Mouse (Mus musculus) natural killer cell, adult 2 months (primary cell): Measurements from ENCODE around the gene Hoxc11.
A peak's percentile ranks its signal among the peaks of the same experiment; 100 is the strongest.

ENCODE experiments used
- DNase-seq, 2 experiments: peaks; one replicate each; pipeline ENCODE4 v3.0.0; 2022; ENCODE audit warnings: low spot score in 2 of 2

Hoxc11 gene

GRCm38 (mm10) chr15:102981379-102982288 lies 27.4 kb downstream of the Hoxc11 start:
- no peak for DNase-seq

- DNase-seq = no peak
These were observed 29.5 kb downstream of the Hoxc11 start for GRCm38 (mm10) chr15:102983716-102984115.

- DNase-seq = no peak
These were observed 30.3 kb downstream of the Hoxc11 start for GRCm38 (mm10) chr15:102984521-102984920.

GRCm38 (mm10) chr15:102984925-102985324 lies 30.7 kb downstream of the Hoxc11 start:
- DNase-seq = no peak

- peak; percentile 79 to 84 for DNase-seq
These were observed 33.1 kb downstream of the Hoxc11 start for GRCm38 (mm10) chr15:102987124-102987833.

- no peak for DNase-seq
These were observed 33.9 kb downstream of the Hoxc11 start for GRCm38 (mm10) chr15:102988078-102988477.

- no peak for DNase-seq
These were observed 36.5 kb downstream of the Hoxc11 start, which contains the start of gene Hoxc8 for GRCm38 (mm10) chr15:102990461-102991397. Gene Hoxc8 (plus strand): TSS chr15:102990607.

- no peak for DNase-seq
These were observed 37.6 kb downstream of the Hoxc11 start for GRCm38 (mm10) chr15:102991782-102992181.

GRCm38 (mm10) chr15:102992206-102992605 lies 38.0 kb downstream of the Hoxc11 start:
- DNase-seq = no peak

GRCm38 (mm10) chr15:102992863-102993262 lies 38.6 kb downstream of the Hoxc11 start:
- DNase-seq = no peak

- DNase-seq = no peak
These were observed 42.3 kb downstream of the Hoxc11 start for GRCm38 (mm10) chr15:102996548-102996947.

GRCm38 (mm10) chr15:102997431-102997830 lies 43.2 kb downstream of the Hoxc11 start:
- no peak for DNase-seq

GRCm38 (mm10) chr15:102997939-102998355 lies 43.7 kb downstream of the Hoxc11 start, which contains the start of gene Hoxc6:
Gene Hoxc6 (plus strand): TSS chr15:102998257.
- DNase-seq = no peak

GRCm38 (mm10) chr15:102998608-102999182 lies 44.5 kb downstream of the Hoxc11 start:
- DNase-seq = no peak

- peak; percentile 68 to 69 for DNase-seq
These were observed 45.1 kb downstream of the Hoxc11 start for GRCm38 (mm10) chr15:102999183-102999831.

- DNase-seq = peak in 1 of 2 experiments; percentile 44
These were observed 45.7 kb downstream of the Hoxc11 start for GRCm38 (mm10) chr15:102999955-103000354.

GRCm38 (mm10) chr15:103000501-103000901 lies 46.3 kb downstream of the Hoxc11 start:
- no peak for DNase-seq

GRCm38 (mm10) chr15:103001370-103001769 lies 47.1 kb downstream of the Hoxc11 start:
- DNase-seq = no peak

GRCm38 (mm10) chr15:103002156-103002555 lies 47.9 kb downstream of the Hoxc11 start:
- DNase-seq = no peak

- no peak for DNase-seq
These were observed 48.7 kb downstream of the Hoxc11 start for GRCm38 (mm10) chr15:103002821-103003448.
